Mouse (Mus musculus): Measurements from ENCODE around the gene Nlrp4f. TPM values are rescaled to one million over a fixed set of nuclear protein-coding genes. Genes with fewer than 3 reads are reported as not detected.

Gene Nlrp4f
- total RNA-seq (2018; cell fraction: chromatin; rRNA removed) = not detected
- total RNA-seq (2018; cell fraction: cytosol; rRNA removed) = under 1 TPM in 1 of 26 experiments, not detected in 25; 0.23 TPM
- total RNA-seq (2018; cell fraction: nucleus; rRNA removed) = under 1 TPM in 1 of 26 experiments, not detected in 25; 0.43 TPM
- polyA plus RNA-seq (2018) = 0.03 TPM in 1 of 3 replicates, not detected in the others

DNA sequence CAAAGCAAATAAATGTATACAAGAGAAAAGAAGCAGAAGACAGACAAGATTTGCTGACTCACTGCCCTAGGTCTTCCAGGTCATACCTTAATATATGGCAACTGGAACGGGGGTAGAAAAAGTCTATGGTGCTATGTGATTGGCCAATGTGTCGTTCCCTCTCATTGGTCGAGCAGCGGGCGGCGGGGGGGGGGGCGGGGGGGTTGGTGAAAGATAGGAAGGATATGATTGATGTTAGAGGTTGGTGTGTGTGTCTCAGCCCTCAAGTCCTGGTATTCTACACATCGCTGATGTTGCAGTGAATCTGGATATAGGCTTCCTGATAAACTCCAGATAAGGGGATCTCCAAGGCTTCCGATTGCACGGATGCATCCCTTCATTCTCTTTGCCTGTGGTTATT is at the start of gene Nlrp4f:
TSS of gene Nlrp4f (minus strand) at position 101 of the 400 bp plus-strand sequence.
- no peaks in the 10 kb centered on the region for H3K36me3 ChIP-seq (ENCODE audit: inconsistent target)
- H3K4me3 ChIP-seq (ENCODE audit: inconsistent target) = no peak within 1 kb of the TSS
- no peaks in the 10 kb centered on the region for H3K79me2 ChIP-seq (ENCODE audit: inconsistent target)
- WGBS (ENCODE audit: missing documents) = 77% methylated on average over 10 of the region's 10 CpGs
- no peak within 1 kb of the TSS for H3K27ac ChIP-seq

DNA sequence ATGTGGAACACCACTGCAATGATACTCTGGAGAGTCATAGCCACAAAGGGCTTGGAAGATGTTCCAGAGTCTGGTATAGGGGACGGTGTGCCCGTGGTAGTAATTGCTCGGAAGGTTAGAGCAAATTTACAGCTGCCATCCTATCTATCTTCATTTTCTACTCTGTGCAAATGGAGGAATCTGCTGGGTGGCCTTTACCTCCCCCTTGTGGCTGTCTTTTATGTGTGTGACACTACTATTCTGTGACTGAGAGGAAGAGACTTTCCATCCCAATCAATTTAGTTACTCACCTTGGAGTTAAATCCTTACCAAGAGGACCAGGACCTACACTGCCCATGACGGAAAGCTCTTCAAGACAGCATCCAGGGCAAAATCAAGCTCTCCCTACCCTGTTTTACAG is 37.5 kb upstream of the Nlrp4f start:
- no peak overlapping the region for H3K27ac ChIP-seq
- peaks cover 41% of the 10 kb centered on the region for H3K79me2 ChIP-seq (ENCODE audit: inconsistent target)
- 96% methylated on average over 2 of the region's 4 CpGs for WGBS (ENCODE audit: missing documents)
- H3K36me3 ChIP-seq (ENCODE audit: inconsistent target) = peaks cover 8% of the 10 kb centered on the region
- no peak overlapping the region for H3K4me3 ChIP-seq (ENCODE audit: inconsistent target)

DNA sequence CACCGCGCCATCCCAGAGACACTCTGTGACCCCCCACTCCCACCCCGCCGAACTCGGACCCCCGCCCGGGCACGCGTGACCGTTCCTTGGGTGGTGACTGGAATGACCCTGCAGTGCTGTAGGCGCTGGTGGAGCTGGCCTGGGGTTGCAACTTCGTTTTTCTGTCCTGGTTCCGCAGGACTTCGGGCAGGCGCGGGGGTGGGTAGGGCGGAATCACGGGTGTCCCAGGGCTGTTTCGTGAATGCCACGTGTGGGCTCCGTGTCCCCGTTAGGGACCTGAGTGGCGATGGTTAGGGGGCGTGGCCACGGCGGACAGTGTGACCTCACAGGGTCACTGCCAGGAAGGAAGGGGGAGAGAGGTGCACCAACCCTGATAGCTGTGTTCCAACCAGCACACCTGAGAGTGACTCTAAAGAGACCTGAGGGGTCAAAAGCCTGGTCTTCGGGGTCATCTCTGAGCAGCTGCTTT is 36.6 kb upstream of the Nlrp4f start:
- 44% methylated on average over 27 of the region's 27 CpGs for WGBS (ENCODE audit: missing documents)
- Histone ChIP-seq H3K79me2 (ENCODE audit: inconsistent target) (peaks cover 41% of the 10 kb centered on the region), H3K4me3 (ENCODE audit: inconsistent target) (peak overlapping the region; percentile 90), H3K36me3 (ENCODE audit: inconsistent target) (no peaks in the 10 kb centered on the region), H3K27ac (no peak overlapping the region)

DNA sequence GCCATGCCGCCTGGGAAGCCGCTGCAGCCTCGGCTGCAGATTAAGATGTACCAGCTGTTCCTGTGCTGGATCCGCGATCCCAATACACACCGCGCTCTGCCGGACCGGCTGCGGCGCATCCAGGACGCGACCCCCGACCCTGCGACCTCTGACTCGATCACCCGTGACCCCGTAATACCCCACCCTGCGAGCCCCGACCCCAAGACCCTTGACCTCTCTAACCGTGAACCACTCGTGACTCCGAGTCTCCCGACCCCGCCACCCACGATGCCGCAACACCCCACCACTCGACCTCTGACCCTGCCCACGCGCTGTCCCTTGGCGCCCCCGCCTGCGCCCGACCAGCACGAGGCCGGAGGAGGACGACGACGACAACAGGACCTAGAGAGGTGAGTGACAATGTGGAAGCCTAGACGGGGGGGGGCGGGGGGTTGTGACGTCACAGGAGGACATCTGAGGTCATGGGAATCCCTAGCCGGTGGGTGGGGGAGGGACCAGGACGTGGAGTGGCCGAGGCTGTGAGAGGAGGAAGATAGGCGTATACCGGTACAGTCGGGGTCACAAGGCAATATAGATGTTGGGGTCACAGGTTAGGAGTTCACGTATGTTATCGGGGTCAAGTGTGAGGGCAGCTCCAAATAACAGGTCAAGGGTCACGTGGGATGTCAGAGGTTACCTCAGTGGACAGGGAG is 36.0 kb upstream of the Nlrp4f start:
- Histone ChIP-seq H3K27ac (peak overlapping the region; percentile 73; the same call in 1 of the 2 replicates), H3K79me2 (ENCODE audit: inconsistent target) (peaks cover 41% of the 10 kb centered on the region), H3K36me3 (ENCODE audit: inconsistent target) (no peaks in the 10 kb centered on the region), H3K4me3 (ENCODE audit: inconsistent target) (peak overlapping the region; percentile 90)
- 5% methylated on average over 51 of the region's 51 CpGs for WGBS (ENCODE audit: missing documents)

DNA sequence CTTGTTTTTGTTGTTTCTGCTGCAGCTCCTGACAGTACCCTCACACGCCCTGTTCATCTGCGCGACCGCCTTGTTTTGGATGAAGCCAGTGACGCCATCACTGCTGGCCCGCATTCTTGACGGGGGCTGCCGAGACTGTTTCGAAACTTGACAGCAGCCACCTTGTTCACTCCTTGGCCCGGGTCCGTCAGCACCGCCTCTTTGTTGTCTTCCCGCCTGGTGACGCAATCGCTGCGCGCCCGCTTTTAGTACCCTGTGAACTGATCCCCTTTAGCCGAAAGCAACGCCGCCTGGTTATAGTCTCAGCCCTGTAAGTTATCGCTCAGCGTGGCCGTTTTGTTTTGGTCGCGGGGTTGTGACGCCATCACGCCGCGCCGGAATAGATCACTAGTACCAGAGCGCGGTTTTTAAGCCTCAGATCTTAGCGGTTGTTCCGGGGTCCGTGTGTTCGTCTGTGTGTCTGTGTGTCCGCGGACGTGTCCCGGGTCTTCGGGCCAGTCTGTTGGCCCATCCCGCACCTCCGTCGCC is 35.4 kb upstream of the Nlrp4f start:
- no peaks in the 10 kb centered on the region for H3K36me3 ChIP-seq (ENCODE audit: inconsistent target)
- H3K27ac ChIP-seq = peak overlapping the region; percentile 73
- H3K4me3 ChIP-seq (ENCODE audit: inconsistent target) = peak overlapping the region; percentile 90
- peaks cover 41% of the 10 kb centered on the region for H3K79me2 ChIP-seq (ENCODE audit: inconsistent target)
- under 1% methylated on average over 45 of the region's 45 CpGs for WGBS (ENCODE audit: missing documents)

DNA sequence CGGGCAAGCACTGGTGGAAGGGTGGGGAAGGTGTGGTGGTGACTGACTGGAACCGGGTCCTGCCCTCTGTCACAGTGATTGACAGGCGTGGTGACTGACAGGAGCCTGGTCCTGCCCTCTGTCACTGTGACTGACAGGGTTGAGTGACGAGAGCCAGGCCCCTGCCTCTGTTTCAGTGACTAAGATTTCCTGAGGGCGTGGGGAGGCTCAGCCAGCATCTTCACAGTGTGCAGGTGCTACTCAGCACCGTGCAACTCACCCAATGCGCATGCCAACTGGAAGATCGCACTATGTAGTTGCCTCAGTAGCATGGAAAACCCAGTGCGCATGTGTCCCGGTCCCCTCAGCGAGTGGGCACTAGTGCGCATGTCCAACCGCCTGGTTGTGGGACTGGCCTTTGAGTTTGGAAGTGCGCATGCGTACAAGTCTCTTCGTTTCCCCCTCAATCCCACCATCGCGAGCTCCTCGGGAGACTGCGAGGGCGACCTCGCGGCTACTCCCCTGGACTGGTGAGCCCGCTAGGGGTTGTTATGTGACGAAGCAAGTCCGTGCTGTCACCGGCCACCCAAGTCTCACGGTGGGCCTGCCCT is 34.8 kb upstream of the Nlrp4f start:
- Histone ChIP-seq H3K27ac (peak overlapping the region; percentile 73), H3K4me3 (ENCODE audit: inconsistent target) (peak overlapping the region; percentile 90), H3K36me3 (ENCODE audit: inconsistent target) (no peaks in the 10 kb centered on the region), H3K79me2 (ENCODE audit: inconsistent target) (peaks cover 35% of the 10 kb centered on the region)
- 2% methylated on average over 28 of the region's 28 CpGs for WGBS (ENCODE audit: missing documents)

DNA sequence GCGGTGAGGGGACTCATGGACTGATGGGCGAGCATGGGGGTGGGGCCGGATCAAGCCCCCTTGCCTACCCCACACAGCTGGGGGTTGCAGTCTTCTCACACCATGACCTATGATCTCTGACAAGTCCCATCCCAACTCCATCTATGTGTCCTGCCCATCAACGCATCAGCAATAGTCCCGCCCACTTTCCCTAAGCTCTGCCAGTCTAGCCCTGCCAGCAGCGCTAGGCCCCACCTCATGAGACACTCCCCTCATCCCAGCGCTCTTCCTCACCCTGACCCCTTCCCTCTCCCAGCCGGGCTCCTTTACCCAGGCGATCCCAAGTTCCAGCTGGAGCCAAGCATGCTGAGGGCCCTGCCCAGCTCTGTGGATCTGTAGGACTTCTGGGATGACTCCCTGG is 31.4 kb upstream of the Nlrp4f start:
- H3K27ac ChIP-seq = no peak overlapping the region
- no peaks in the 10 kb centered on the region for H3K36me3 ChIP-seq (ENCODE audit: inconsistent target)
- peaks cover 5% of the 10 kb centered on the region for H3K79me2 ChIP-seq (ENCODE audit: inconsistent target)
- H3K4me3 ChIP-seq (ENCODE audit: inconsistent target) = no peak overlapping the region
- WGBS (ENCODE audit: missing documents) = 73% methylated on average over 9 of the region's 9 CpGs

DNA sequence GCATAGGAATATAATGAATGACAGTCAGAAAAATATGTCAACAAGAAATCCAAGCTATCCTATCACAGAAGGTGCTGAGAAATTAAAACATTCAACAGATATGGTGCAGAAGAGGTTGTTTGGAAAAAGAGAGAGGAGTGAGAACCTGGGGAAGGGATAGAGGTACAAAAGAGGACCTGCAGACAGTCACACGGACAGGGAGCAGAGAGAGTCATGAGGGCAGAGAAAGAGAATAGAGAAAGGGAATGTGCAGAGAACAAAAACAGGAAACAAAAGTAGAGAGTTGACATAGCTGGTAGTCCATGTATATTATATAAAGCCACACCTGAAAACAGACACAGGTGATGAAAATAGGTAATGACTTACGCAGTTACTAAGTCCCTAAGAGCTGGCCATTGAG is 20.9 kb upstream of the Nlrp4f start:
- Histone ChIP-seq H3K79me2 (ENCODE audit: inconsistent target) (no peaks in the 10 kb centered on the region), H3K4me3 (ENCODE audit: inconsistent target) (no peak overlapping the region), H3K27ac (no peak overlapping the region), H3K36me3 (ENCODE audit: inconsistent target) (no peaks in the 10 kb centered on the region)
- 64% methylated on average over 2 of the region's 2 CpGs for WGBS (ENCODE audit: missing documents)

DNA sequence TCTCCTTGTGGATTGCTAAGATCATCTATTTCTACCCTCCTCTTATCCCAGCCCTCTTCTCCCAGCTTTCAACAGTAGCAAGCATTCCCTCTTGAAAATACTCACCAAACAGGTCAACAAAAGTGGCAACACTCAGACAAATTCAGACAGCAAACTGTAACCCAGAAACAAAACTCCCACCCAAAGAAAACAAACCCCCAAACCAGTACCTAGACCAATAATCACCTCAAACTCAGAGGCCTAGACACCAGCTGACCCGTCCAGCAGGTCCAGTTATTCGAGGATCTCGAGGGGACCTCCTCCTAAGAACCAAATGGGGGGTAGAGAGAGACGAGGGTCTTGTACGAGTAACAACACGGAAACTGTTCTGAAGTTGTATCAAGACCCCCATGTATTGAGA is 20.2 kb upstream of the Nlrp4f start:
- no peak overlapping the region for H3K27ac ChIP-seq
- no peaks in the 10 kb centered on the region for H3K79me2 ChIP-seq (ENCODE audit: inconsistent target)
- H3K4me3 ChIP-seq (ENCODE audit: inconsistent target) = no peak overlapping the region
- H3K36me3 ChIP-seq (ENCODE audit: inconsistent target) = no peaks in the 10 kb centered on the region
- 8% methylated on average over 4 of the region's 6 CpGs for WGBS (ENCODE audit: missing documents)

DNA sequence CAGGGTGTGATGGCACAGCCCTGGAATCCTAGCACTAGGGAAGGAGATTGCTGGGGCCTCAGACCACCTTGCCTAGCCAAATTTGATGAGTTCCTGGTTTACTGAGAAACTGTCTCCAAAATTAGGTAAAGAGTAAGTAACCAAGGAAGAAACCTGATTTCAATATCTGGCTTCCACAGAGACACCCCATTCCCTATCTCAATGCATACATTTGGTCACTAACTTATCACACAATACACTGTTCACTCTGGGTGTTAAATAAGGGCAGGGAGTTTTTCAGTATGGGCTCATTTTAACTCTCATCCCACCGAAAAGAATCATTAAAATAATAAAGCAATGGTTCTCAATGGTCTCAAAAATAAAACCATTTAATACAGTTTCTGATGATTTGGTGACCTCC is 5.1 kb downstream of the Nlrp4f start:
- H3K27ac ChIP-seq = no peak overlapping the region
- no peaks in the 10 kb centered on the region for H3K36me3 ChIP-seq (ENCODE audit: inconsistent target)
- no peaks in the 10 kb centered on the region for H3K79me2 ChIP-seq (ENCODE audit: inconsistent target)
- H3K4me3 ChIP-seq (ENCODE audit: inconsistent target) = no peak overlapping the region
- WGBS (ENCODE audit: missing documents) = 93% methylated on average over 1 of the region's 1 CpGs

DNA sequence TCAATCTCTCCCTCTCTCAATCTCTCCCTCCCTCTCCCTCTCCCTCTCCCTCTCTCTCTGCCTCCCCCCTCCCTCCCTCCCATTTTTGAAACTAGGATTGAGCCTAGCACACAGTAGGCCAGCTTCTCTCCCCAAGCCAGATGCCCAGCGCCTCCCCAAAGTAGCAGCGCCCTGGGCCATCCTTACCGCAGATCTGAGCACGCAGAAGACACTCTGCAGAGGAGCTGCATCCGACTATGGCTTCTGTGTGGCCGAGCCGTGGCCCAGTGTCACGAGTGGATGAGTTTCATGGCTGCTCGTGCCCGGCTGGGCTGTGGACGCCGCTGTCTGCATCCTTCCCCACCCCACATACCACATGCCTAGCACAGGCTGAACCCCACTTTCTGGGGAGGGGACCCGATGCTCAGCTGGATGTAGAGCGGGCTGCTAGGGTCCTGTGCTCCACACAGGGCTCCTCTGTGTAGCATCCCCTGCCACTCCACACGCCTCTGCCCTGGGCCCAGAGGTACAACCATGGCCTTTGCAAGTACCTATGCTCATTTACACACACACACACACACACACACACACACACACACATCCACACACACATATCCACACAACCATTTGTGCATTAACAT is 29.2 kb downstream of the Nlrp4f start:
- WGBS (ENCODE audit: missing documents) = 59% methylated on average over 15 of the region's 15 CpGs
- Histone ChIP-seq H3K36me3 (ENCODE audit: inconsistent target) (no peaks in the 10 kb centered on the region), H3K79me2 (ENCODE audit: inconsistent target) (no peaks in the 10 kb centered on the region), H3K4me3 (ENCODE audit: inconsistent target) (no peak overlapping the region), H3K27ac (no peak overlapping the region)

DNA sequence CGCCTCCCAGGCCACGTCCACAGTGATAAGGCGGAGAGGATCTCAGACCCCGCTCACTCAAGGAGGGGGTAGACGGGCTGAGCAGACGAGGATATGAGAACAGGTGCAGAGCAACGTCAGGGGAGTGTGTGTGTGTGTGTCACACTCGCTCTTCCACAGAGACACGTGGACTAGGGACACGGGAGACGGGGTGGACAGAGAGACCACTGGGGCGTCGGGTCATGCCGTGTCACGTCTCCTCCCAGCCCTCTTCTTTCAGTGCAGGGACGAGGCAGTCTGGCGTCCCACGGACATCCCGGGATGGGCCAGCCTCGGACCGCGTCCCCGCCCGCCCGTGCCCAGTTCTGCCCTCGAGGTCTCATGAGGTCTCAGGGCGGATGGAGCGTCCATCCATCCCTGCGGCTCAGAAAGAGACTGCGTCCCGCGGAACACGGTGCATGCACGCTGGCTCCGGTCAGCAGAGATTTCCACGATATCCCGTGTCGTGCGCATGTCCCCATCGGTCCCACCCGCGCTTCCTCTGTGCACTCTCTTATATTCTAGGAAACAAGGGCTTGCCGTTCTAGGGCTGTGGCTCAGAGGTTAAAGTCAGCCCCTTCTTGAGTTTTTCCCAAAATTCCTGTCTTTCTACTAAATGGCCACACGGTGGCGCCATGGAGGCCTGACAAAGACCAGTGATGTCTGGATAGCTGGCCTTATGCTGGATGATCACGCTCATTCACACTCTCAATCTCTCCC is 29.9 kb downstream of the Nlrp4f start:
- no peak overlapping the region for H3K27ac ChIP-seq
- H3K4me3 ChIP-seq (ENCODE audit: inconsistent target) = no peak overlapping the region
- no peaks in the 10 kb centered on the region for H3K79me2 ChIP-seq (ENCODE audit: inconsistent target)
- no peaks in the 10 kb centered on the region for H3K36me3 ChIP-seq (ENCODE audit: inconsistent target)
- WGBS (ENCODE audit: missing documents) = 26% methylated on average over 45 of the region's 46 CpGs

DNA sequence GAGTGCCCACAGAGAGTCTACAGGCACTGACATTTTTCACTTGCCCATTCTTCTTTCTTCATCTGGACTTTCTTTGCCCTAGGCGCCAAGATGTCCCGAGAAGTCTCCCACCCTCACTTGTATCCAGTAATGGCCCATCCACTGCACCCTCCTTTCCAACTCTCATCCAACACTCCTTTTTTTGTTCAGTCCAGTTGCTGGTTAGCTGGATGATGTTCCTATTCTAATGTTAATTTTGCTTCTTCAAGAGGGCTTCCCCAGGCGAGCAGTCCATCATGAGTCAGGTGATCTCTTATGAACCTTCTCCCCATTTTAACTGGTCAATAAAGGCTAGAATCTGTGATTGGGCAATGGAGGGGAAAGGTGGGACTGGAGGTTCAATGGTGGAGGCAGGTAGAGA is 31.7 kb downstream of the Nlrp4f start:
- Histone ChIP-seq H3K4me3 (ENCODE audit: inconsistent target) (no peak overlapping the region), H3K79me2 (ENCODE audit: inconsistent target) (no peaks in the 10 kb centered on the region)
- 93% methylated on average over 3 of the region's 3 CpGs for WGBS (ENCODE audit: missing documents)

DNA sequence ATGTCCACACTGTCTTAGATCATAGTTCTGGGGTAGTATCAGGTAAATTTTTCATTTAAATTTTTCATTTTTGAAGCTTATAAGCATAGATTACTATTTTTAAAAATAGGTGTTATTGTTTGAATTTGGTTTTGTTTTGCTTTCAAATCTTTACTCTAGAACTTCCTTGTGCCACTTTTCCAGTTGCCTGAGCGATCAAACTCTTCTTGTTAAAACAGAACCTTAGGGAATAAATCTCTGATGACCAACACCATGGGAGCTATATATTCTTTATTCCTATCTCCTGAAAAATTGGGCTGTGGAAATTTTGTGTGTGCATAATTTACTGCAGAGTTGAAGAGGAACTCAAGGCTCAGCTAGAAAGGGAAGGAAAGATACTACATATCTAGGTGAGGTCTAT is 55.8 kb downstream of the Nlrp4f start, which contains the start of gene Olfr466:
TSS of gene Olfr466 (plus strand) at position 301 of the 400 bp plus-strand sequence.
- whole genome bisulfite sequencing (ENCODE audit: missing documents) = 86% methylated on average over 1 of the region's 1 CpGs
- Histone ChIP-seq H3K27ac (no peak within 1 kb of the TSS), H3K4me3 (ENCODE audit: inconsistent target) (no peak within 1 kb of the TSS), H3K79me2 (ENCODE audit: inconsistent target) (no peaks in the 10 kb centered on the region), H3K36me3 (ENCODE audit: inconsistent target) (no peaks in the 10 kb centered on the region)

More for the DNA sequence above, 31.7 kb downstream of the Nlrp4f start:
- Histone ChIP-seq H3K27ac (no peak overlapping the region), H3K36me3 (ENCODE audit: inconsistent target) (no peaks in the 10 kb centered on the region)
